Mouse (Mus musculus): ENCODE measurements around the gene Thbs3. TPM values are rescaled to one million over a fixed set of nuclear protein-coding genes. Genes with fewer than 3 reads are reported as not detected.

The Thbs3 gene
- polyA plus RNA-seq, 1 experiment from 2014 or later, result 77.7 TPM

DNA sequence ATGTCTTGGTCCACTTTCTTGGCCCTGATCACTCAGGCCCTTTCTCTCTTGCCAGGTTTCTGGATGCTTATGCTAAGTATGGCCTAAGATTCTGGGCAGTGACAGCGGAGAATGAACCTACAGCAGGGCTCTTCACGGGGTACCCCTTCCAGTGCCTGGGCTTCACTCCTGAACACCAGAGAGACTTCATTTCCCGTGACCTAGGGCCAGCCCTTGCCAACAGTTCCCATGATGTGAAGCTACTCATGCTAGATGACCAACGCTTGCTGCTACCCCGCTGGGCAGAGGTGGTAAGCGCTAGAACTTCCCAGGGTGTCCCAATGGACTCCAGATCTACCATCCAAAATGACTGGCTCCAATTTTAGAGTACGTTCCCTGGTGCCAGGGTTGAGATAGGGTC is 8.9 kb upstream of the Thbs3 start:
- H3K27ac ChIP-seq (ENCODE audit: low read length), result no peak overlapping the region
- no peak overlapping the region for H3K4me2 ChIP-seq (replicated peaks; ENCODE audit: low read depth, low read length)
- ATAC-seq (no peak), DNase-seq (ENCODE audit: low spot score) (no peak)
- 92% methylated on average over 7 of the region's 7 CpGs for WGBS
- H3K9ac ChIP-seq (replicated peaks; ENCODE audit: low read depth), result no peak overlapping the region
- H3K9me3 ChIP-seq (ENCODE audit: low read length), result no peaks in the 10 kb centered on the region
- peaks cover 4% of the 10 kb centered on the region; the same call in 1 of the 2 replicates for H3K4me1 ChIP-seq (ENCODE audit: insufficient read depth, low read depth, low read length)
- H3K4me3 ChIP-seq (ENCODE audit: low read depth, low read length), result no peak overlapping the region
- TF ChIP-seq CTCF (IDR thresholded peaks at IDR 0.05), result no peak
- TF ChIP-seq EP300 (IDR thresholded peaks at IDR 0.05), result no peak
- H3K36me3 ChIP-seq (ENCODE audit: insufficient read depth, low read length), result peaks cover 35% of the 10 kb centered on the region
- H3K27me3 ChIP-seq (replicated peaks; ENCODE audit: insufficient read depth, low read length), result no peaks in the 10 kb centered on the region

DNA sequence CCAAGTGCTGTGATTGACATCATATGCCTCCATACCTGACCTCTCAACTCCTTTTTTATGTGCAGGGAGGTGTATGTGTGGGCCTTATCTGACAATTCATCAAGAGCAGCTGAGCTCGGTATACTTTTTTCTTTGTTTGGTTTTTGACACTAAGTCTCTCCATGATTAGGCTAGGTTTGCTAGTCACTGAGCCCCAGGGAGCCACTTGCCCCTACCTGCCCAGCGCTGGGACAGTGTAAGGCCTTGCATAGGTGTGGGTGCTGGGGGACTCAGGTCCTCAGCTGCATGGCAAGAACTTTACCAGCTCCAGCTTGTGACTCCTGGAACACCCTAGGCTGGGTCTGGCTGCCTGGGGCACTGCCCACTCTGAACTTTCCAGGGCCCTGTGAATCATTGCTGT is 8.3 kb upstream of the Thbs3 start:
- 83% methylated on average over 2 of the region's 2 CpGs for WGBS
- TF ChIP-seq CTCF (IDR thresholded peaks at IDR 0.05) (no peak), EP300 (IDR thresholded peaks at IDR 0.05) (no peak)
- peaks cover 4% of the 10 kb centered on the region; the same call in 1 of the 2 replicates for H3K4me1 ChIP-seq (ENCODE audit: insufficient read depth, low read depth, low read length)

DNA sequence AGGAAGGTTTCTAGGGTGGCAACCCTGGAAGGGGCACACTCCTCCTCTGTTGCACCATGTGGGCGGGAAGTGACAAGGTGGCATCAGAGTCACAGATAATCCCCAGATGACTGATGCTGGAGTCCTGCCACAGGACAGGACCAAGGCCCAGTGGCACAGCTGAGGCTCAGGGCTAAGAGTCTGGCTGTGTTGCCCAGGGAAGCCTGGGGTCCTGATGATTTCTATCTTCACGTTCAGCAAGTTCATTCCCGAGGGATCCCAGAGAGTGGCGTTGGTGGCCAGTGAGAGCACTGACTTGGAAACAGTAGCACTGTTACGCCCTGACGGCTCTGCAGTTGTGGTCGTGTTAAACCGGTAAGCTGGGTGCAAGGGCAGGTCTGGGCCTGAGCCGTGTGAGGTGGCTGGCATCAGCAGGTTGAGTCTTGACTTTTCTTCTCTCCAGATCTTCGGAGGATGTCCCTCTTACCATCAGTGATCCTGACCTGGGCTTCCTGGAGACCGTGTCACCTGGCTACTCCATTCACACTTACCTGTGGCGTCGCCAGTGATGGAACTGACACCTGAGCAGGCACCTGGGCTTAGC is 6.8 kb upstream of the Thbs3 start:
- H3K27ac ChIP-seq (ENCODE audit: low read length), result no peak overlapping the region
- no peak overlapping the region for H3K9ac ChIP-seq (replicated peaks; ENCODE audit: low read depth)
- no peak overlapping the region for H3K4me2 ChIP-seq (replicated peaks; ENCODE audit: low read depth, low read length)
- peaks cover 35% of the 10 kb centered on the region for H3K36me3 ChIP-seq (ENCODE audit: insufficient read depth, low read length)
- 89% methylated on average over 13 of the region's 13 CpGs for WGBS
- ATAC-seq (no peak), DNase-seq (ENCODE audit: low spot score) (no peak)
- no peaks in the 10 kb centered on the region for H3K9me3 ChIP-seq (ENCODE audit: low read length)
- TF ChIP-seq CTCF (IDR thresholded peaks at IDR 0.05) (no peak), EP300 (IDR thresholded peaks at IDR 0.05) (no peak)
- no peaks in the 10 kb centered on the region for H3K27me3 ChIP-seq (replicated peaks; ENCODE audit: insufficient read depth, low read length)
- no peak overlapping the region for H3K4me3 ChIP-seq (ENCODE audit: low read depth, low read length)
- H3K4me1 ChIP-seq (ENCODE audit: insufficient read depth, low read depth, low read length), result peaks cover 4% of the 10 kb centered on the region

More for the DNA sequence above, 8.3 kb upstream of the Thbs3 start:
- DNase-seq (ENCODE audit: low spot score) (no peak), ATAC-seq (no peak)
- no peaks in the 10 kb centered on the region for H3K27me3 ChIP-seq (replicated peaks; ENCODE audit: insufficient read depth, low read length)
- H3K4me2 ChIP-seq (replicated peaks; ENCODE audit: low read depth, low read length), result no peak overlapping the region
- peaks cover 35% of the 10 kb centered on the region for H3K36me3 ChIP-seq (ENCODE audit: insufficient read depth, low read length)
- H3K4me3 ChIP-seq (ENCODE audit: low read depth, low read length), result no peak overlapping the region
- H3K9me3 ChIP-seq (ENCODE audit: low read length), result no peaks in the 10 kb centered on the region
- no peak overlapping the region for H3K27ac ChIP-seq (ENCODE audit: low read length)
- no peak overlapping the region for H3K9ac ChIP-seq (replicated peaks; ENCODE audit: low read depth)

DNA sequence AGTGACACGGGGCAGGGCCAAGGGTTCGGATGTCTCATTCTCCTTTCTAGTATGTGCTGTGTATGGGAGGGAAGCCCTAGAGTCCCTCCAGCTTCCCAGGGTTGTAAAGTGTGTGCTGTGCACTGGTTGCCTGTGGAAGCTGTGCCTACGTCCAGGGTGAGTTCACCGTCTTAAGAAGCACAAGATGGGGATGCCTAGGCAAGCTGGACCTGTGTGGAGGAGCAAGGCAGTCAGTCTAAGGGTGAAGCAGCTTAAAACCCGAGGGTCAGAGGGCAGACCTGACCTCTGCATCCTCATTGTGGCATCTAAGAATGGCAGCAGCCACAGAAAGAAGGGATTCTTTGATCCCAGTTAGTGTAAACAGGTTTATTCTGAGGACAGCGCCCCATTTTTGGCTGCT is 6.2 kb upstream of the Thbs3 start:
- Histone ChIP-seq H3K4me2 (replicated peaks; ENCODE audit: low read depth, low read length) (no peak overlapping the region), H3K36me3 (ENCODE audit: insufficient read depth, low read length) (peaks cover 35% of the 10 kb centered on the region), H3K9ac (replicated peaks; ENCODE audit: low read depth) (no peak overlapping the region), H3K27me3 (replicated peaks; ENCODE audit: insufficient read depth, low read length) (no peaks in the 10 kb centered on the region), H3K4me3 (ENCODE audit: low read depth, low read length) (no peak overlapping the region), H3K4me1 (ENCODE audit: insufficient read depth, low read depth, low read length) (peaks cover 4% of the 10 kb centered on the region; the same call in 1 of the 2 replicates), H3K27ac (ENCODE audit: low read length) (no peak overlapping the region), H3K9me3 (ENCODE audit: low read length) (no peaks in the 10 kb centered on the region)
- 78% methylated on average over 6 of the region's 6 CpGs for WGBS
- ATAC-seq (no peak), DNase-seq (ENCODE audit: low spot score) (no peak)
- no peak for TF ChIP-seq CTCF (IDR thresholded peaks at IDR 0.05)
- no peak for TF ChIP-seq EP300 (IDR thresholded peaks at IDR 0.05)

DNA sequence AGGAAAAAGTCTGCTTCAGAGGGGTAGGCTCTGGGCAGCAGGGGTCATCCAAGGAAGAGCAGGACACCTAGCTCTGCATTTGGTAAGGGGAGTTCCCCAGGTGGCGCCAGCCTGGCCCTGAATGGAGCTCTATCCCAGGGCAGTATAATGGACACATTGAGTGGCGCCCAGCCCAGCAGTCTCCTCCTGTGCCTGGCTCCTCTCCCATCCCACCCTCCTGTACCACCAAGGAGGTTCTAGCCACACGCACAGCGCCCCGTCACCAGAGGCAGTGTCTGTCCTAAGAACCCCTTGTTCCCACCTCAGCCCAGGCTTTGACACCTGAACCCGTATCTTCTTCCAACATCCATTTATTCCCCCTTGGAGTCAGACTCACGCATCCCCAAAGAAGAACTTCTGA is 5.2 kb upstream of the Thbs3 start:
- 94% methylated on average over 7 of the region's 7 CpGs for WGBS

DNA sequence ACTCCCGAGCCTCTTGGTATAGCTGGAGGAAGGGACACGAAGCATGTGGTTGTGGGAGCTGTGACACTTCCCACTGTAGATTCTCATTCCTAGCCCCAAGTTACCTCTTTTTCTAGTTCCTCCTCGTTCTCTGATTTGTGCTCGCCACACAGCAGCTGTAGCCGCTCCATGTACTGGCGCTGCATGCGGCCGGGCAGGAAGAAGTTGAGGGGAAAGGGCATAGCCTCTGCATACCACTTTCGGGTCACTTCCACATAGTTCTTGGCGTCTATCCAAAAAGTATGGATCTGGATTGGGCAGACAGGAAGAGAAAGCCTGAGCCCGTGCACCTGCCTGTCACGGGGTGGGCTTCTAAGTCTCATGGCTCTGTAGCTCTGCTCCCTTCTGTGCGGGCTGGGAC is 4.8 kb upstream of the Thbs3 start:
- no peaks in the 10 kb centered on the region for H3K9me3 ChIP-seq (ENCODE audit: low read length)
- TF ChIP-seq CTCF (IDR thresholded peaks at IDR 0.05), result no peak
- TF ChIP-seq EP300 (IDR thresholded peaks at IDR 0.05), result no peak
- no peak overlapping the region for H3K4me3 ChIP-seq (ENCODE audit: low read depth, low read length)
- 52% methylated on average over 13 of the region's 13 CpGs for WGBS
- peaks cover 31% of the 10 kb centered on the region for H3K36me3 ChIP-seq (ENCODE audit: insufficient read depth, low read length)
- no peak overlapping the region for H3K27ac ChIP-seq (ENCODE audit: low read length)
- peaks cover 6% of the 10 kb centered on the region; the same call in 1 of the 2 replicates for H3K4me1 ChIP-seq (ENCODE audit: insufficient read depth, low read depth, low read length)
- no peak overlapping the region for H3K4me2 ChIP-seq (replicated peaks; ENCODE audit: low read depth, low read length)
- H3K9ac ChIP-seq (replicated peaks; ENCODE audit: low read depth), result no peak overlapping the region
- ATAC-seq, result no peak
- no peaks in the 10 kb centered on the region for H3K27me3 ChIP-seq (replicated peaks; ENCODE audit: insufficient read depth, low read length)
- DNase-seq (ENCODE audit: low spot score), result no peak

More for the DNA sequence above, 5.2 kb upstream of the Thbs3 start:
- TF ChIP-seq EP300 (IDR thresholded peaks at IDR 0.05) (no peak), CTCF (IDR thresholded peaks at IDR 0.05) (no peak)
- peaks cover 32% of the 10 kb centered on the region for H3K36me3 ChIP-seq (ENCODE audit: insufficient read depth, low read length)
- H3K9me3 ChIP-seq (ENCODE audit: low read length), result no peaks in the 10 kb centered on the region
- DNase-seq (ENCODE audit: low spot score) (no peak), ATAC-seq (no peak)
- H3K4me3 ChIP-seq (ENCODE audit: low read depth, low read length), result no peak overlapping the region
- no peak overlapping the region for H3K27ac ChIP-seq (ENCODE audit: low read length)
- peaks cover 4% of the 10 kb centered on the region; the same call in 1 of the 2 replicates for H3K4me1 ChIP-seq (ENCODE audit: insufficient read depth, low read depth, low read length)
- no peak overlapping the region for H3K9ac ChIP-seq (replicated peaks; ENCODE audit: low read depth)
- H3K27me3 ChIP-seq (replicated peaks; ENCODE audit: insufficient read depth, low read length), result no peaks in the 10 kb centered on the region
- no peak overlapping the region for H3K4me2 ChIP-seq (replicated peaks; ENCODE audit: low read depth, low read length)
